Mouse (Mus musculus): Measurements from ENCODE around the gene Chchd3. TPM values are rescaled to one million over a fixed set of nuclear protein-coding genes. Genes with fewer than 3 reads are reported as not detected.

Gene Chchd3
- polyA plus RNA-seq, 1 experiment from 2014 or later = 125 TPM

- no peak for DNase-seq (ENCODE audit: low spot score)
- no peak overlapping the region for H3K27ac ChIP-seq (ENCODE audit: low read depth)
- 91% methylated on average over 1 of the region's 1 CpGs for WGBS
Measured at GRCm38 (mm10) chr6:32937643-32938042, 122.4 kb downstream of the Chchd3 start.

GRCm38 (mm10) chr6:32936794-32937193 is 123.3 kb downstream of the Chchd3 start:
- no peak overlapping the region for H3K4me2 ChIP-seq (ENCODE audit: low read length)
- H3K27ac ChIP-seq (ENCODE audit: low read depth) = no peak overlapping the region
- H3K9ac ChIP-seq (ENCODE audit: low read length) = no peak overlapping the region
- H3K4me1 ChIP-seq (replicated peaks; ENCODE audit: control insufficient read depth, insufficient read depth, low read length) = no peaks in the 10 kb centered on the region
- WGBS = 64% methylated on average over 3 of the region's 3 CpGs
- no peaks in the 10 kb centered on the region for H3K36me3 ChIP-seq (ENCODE audit: control insufficient read depth, insufficient read depth, low read length)
- H3K27me3 ChIP-seq (replicated peaks; ENCODE audit: control insufficient read depth, insufficient read depth, low read length) = no peaks in the 10 kb centered on the region
- no peak for DNase-seq (ENCODE audit: low spot score)
- no peak overlapping the region for H3K4me3 ChIP-seq (ENCODE audit: low read depth, low read length)
- no peak for ATAC-seq (replicated peaks; ENCODE audit: low FRiP score, low TSS enrichment, low read depth)
- no peaks in the 10 kb centered on the region for H3K9me3 ChIP-seq (ENCODE audit: control insufficient read depth, low read length)

More at GRCm38 (mm10) chr6:32937643-32938042, 122.4 kb downstream of the Chchd3 start:
- Histone ChIP-seq H3K4me3 (ENCODE audit: low read depth, low read length) (no peak overlapping the region), H3K4me1 (replicated peaks; ENCODE audit: control insufficient read depth, insufficient read depth, low read length) (no peaks in the 10 kb centered on the region), H3K27me3 (replicated peaks; ENCODE audit: control insufficient read depth, insufficient read depth, low read length) (no peaks in the 10 kb centered on the region), H3K36me3 (ENCODE audit: control insufficient read depth, insufficient read depth, low read length) (no peaks in the 10 kb centered on the region), H3K9me3 (ENCODE audit: control insufficient read depth, low read length) (no peaks in the 10 kb centered on the region), H3K4me2 (ENCODE audit: low read length) (no peak overlapping the region), H3K9ac (ENCODE audit: low read length) (no peak overlapping the region)
- ATAC-seq (replicated peaks; ENCODE audit: low FRiP score, low TSS enrichment, low read depth) = no peak

GRCm38 (mm10) chr6:32936365-32936764 is 123.7 kb downstream of the Chchd3 start:
- Histone ChIP-seq H3K4me1 (replicated peaks; ENCODE audit: control insufficient read depth, insufficient read depth, low read length) (no peaks in the 10 kb centered on the region), H3K27ac (ENCODE audit: low read depth) (no peak overlapping the region), H3K4me2 (ENCODE audit: low read length) (no peak overlapping the region), H3K4me3 (ENCODE audit: low read depth, low read length) (no peak overlapping the region), H3K9ac (ENCODE audit: low read length) (no peak overlapping the region), H3K36me3 (ENCODE audit: control insufficient read depth, insufficient read depth, low read length) (no peaks in the 10 kb centered on the region), H3K27me3 (replicated peaks; ENCODE audit: control insufficient read depth, insufficient read depth, low read length) (no peaks in the 10 kb centered on the region), H3K9me3 (ENCODE audit: control insufficient read depth, low read length) (no peaks in the 10 kb centered on the region)
- ATAC-seq (replicated peaks; ENCODE audit: low FRiP score, low TSS enrichment, low read depth) (no peak), DNase-seq (ENCODE audit: low spot score) (no peak)
- WGBS = 39% methylated on average over 2 of the region's 2 CpGs

GRCm38 (mm10) chr6:32935576-32935975 is 124.5 kb downstream of the Chchd3 start:
- H3K9me3 ChIP-seq (ENCODE audit: control insufficient read depth, low read length) = no peaks in the 10 kb centered on the region
- no peak overlapping the region for H3K4me2 ChIP-seq (ENCODE audit: low read length)
- H3K27me3 ChIP-seq (replicated peaks; ENCODE audit: control insufficient read depth, insufficient read depth, low read length) = no peaks in the 10 kb centered on the region
- 76% methylated on average over 5 of the region's 5 CpGs for WGBS
- no peak overlapping the region for H3K4me3 ChIP-seq (ENCODE audit: low read depth, low read length)
- no peak overlapping the region for H3K9ac ChIP-seq (ENCODE audit: low read length)
- DNase-seq (ENCODE audit: low spot score) (no peak), ATAC-seq (replicated peaks; ENCODE audit: low FRiP score, low TSS enrichment, low read depth) (no peak)
- no peaks in the 10 kb centered on the region for H3K36me3 ChIP-seq (ENCODE audit: control insufficient read depth, insufficient read depth, low read length)
- no peaks in the 10 kb centered on the region for H3K4me1 ChIP-seq (replicated peaks; ENCODE audit: control insufficient read depth, insufficient read depth, low read length)
- no peak overlapping the region for H3K27ac ChIP-seq (ENCODE audit: low read depth)

GRCm38 (mm10) chr6:32931106-32931770 is 128.8 kb downstream of the Chchd3 start:
- Histone ChIP-seq H3K27ac (ENCODE audit: low read depth) (no peak overlapping the region), H3K27me3 (replicated peaks; ENCODE audit: control insufficient read depth, insufficient read depth, low read length) (no peaks in the 10 kb centered on the region), H3K4me2 (ENCODE audit: low read length) (no peak overlapping the region), H3K9ac (ENCODE audit: low read length) (no peak overlapping the region), H3K4me3 (ENCODE audit: low read depth, low read length) (no peak overlapping the region), H3K9me3 (ENCODE audit: control insufficient read depth, low read length) (no peaks in the 10 kb centered on the region), H3K36me3 (ENCODE audit: control insufficient read depth, insufficient read depth, low read length) (no peaks in the 10 kb centered on the region), H3K4me1 (replicated peaks; ENCODE audit: control insufficient read depth, insufficient read depth, low read length) (no peaks in the 10 kb centered on the region)
- WGBS = 51% methylated on average over 11 of the region's 11 CpGs
- DNase-seq (ENCODE audit: low spot score) (no peak), ATAC-seq (replicated peaks; ENCODE audit: low FRiP score, low TSS enrichment, low read depth) (no peak)

- H3K4me3 ChIP-seq (ENCODE audit: low read depth, low read length) = no peak overlapping the region
- peak; percentile 25 for DNase-seq (ENCODE audit: low spot score)
- H3K4me1 ChIP-seq (replicated peaks; ENCODE audit: control insufficient read depth, insufficient read depth, low read length) = no peaks in the 10 kb centered on the region
- H3K27me3 ChIP-seq (replicated peaks; ENCODE audit: control insufficient read depth, insufficient read depth, low read length) = no peaks in the 10 kb centered on the region
- no peaks in the 10 kb centered on the region for H3K9me3 ChIP-seq (ENCODE audit: control insufficient read depth, low read length)
- H3K4me2 ChIP-seq (ENCODE audit: low read length) = no peak overlapping the region
- 94% methylated on average over 1 of the region's 1 CpGs for WGBS
- no peak for ATAC-seq (replicated peaks; ENCODE audit: low FRiP score, low TSS enrichment, low read depth)
- no peaks in the 10 kb centered on the region for H3K36me3 ChIP-seq (ENCODE audit: control insufficient read depth, insufficient read depth, low read length)
- H3K27ac ChIP-seq (ENCODE audit: low read depth) = no peak overlapping the region
- H3K9ac ChIP-seq (ENCODE audit: low read length) = no peak overlapping the region
Measured at GRCm38 (mm10) chr6:32922391-32922790, 137.7 kb downstream of the Chchd3 start.

- no peaks in the 10 kb centered on the region for H3K9me3 ChIP-seq (ENCODE audit: control insufficient read depth, low read length)
- H3K4me3 ChIP-seq (ENCODE audit: low read depth, low read length) = no peak overlapping the region
- no peak overlapping the region for H3K27ac ChIP-seq (ENCODE audit: low read depth)
- ATAC-seq (replicated peaks; ENCODE audit: low FRiP score, low TSS enrichment, low read depth) (no peak), DNase-seq (ENCODE audit: low spot score) (no peak)
- no peak overlapping the region for H3K9ac ChIP-seq (ENCODE audit: low read length)
- H3K4me1 ChIP-seq (replicated peaks; ENCODE audit: control insufficient read depth, insufficient read depth, low read length) = no peaks in the 10 kb centered on the region
- 78% methylated on average over 2 of the region's 2 CpGs for WGBS
- H3K36me3 ChIP-seq (ENCODE audit: control insufficient read depth, insufficient read depth, low read length) = no peaks in the 10 kb centered on the region
- H3K4me2 ChIP-seq (ENCODE audit: low read length) = no peak overlapping the region
- no peaks in the 10 kb centered on the region for H3K27me3 ChIP-seq (replicated peaks; ENCODE audit: control insufficient read depth, insufficient read depth, low read length)
Measured at GRCm38 (mm10) chr6:32920091-32920490, 140.0 kb downstream of the Chchd3 start.

- no peak overlapping the region for H3K9ac ChIP-seq (ENCODE audit: low read length)
- H3K27ac ChIP-seq (ENCODE audit: low read depth) = no peak overlapping the region
- no peaks in the 10 kb centered on the region for H3K36me3 ChIP-seq (ENCODE audit: control insufficient read depth, insufficient read depth, low read length)
- H3K4me1 ChIP-seq (replicated peaks; ENCODE audit: control insufficient read depth, insufficient read depth, low read length) = no peaks in the 10 kb centered on the region
- DNase-seq (ENCODE audit: low spot score) = no peak
- no peak overlapping the region for H3K4me3 ChIP-seq (ENCODE audit: low read depth, low read length)
- WGBS = 95% methylated on average over 2 of the region's 2 CpGs
- no peaks in the 10 kb centered on the region for H3K27me3 ChIP-seq (replicated peaks; ENCODE audit: control insufficient read depth, insufficient read depth, low read length)
- ATAC-seq (replicated peaks; ENCODE audit: low FRiP score, low TSS enrichment, low read depth) = no peak
- no peak overlapping the region for H3K4me2 ChIP-seq (ENCODE audit: low read length)
- no peaks in the 10 kb centered on the region for H3K9me3 ChIP-seq (ENCODE audit: control insufficient read depth, low read length)
Measured at GRCm38 (mm10) chr6:32910692-32911091, 149.4 kb downstream of the Chchd3 start.

GRCm38 (mm10) chr6:32899061-32899460 is 161.0 kb downstream of the Chchd3 start:
- Histone ChIP-seq H3K4me2 (ENCODE audit: low read length) (no peak overlapping the region), H3K4me1 (replicated peaks; ENCODE audit: control insufficient read depth, insufficient read depth, low read length) (no peaks in the 10 kb centered on the region), H3K27me3 (replicated peaks; ENCODE audit: control insufficient read depth, insufficient read depth, low read length) (no peaks in the 10 kb centered on the region), H3K27ac (ENCODE audit: low read depth) (no peak overlapping the region), H3K9me3 (ENCODE audit: control insufficient read depth, low read length) (no peaks in the 10 kb centered on the region), H3K9ac (ENCODE audit: low read length) (no peak overlapping the region), H3K4me3 (ENCODE audit: low read depth, low read length) (no peak overlapping the region), H3K36me3 (ENCODE audit: control insufficient read depth, insufficient read depth, low read length) (no peaks in the 10 kb centered on the region)
- WGBS = 94% methylated on average over 4 of the region's 4 CpGs
- DNase-seq (ENCODE audit: low spot score) = no peak
- ATAC-seq (replicated peaks; ENCODE audit: low FRiP score, low TSS enrichment, low read depth) = no peak

Measured in intestine, embryonic 14.5 days (tissue).